Mouse (Mus musculus): Measurements from ENCODE around the gene Ngfr.

- TF ChIP-seq CTCF (IDR thresholded peaks at IDR 0.05; ENCODE audit: low read depth, low read length) (no peak), POLR2A (IDR thresholded peaks at IDR 0.05; ENCODE audit: insufficient read depth, low read length) (no peak)
Measured at GRCm38 (mm10) chr11:95569908-95570307, 17.6 kb downstream of the Ngfr start.

All from ES-Bruce4 (cell line).